Mouse (Mus musculus): ENCODE data around the gene Ppih. TPM values are rescaled to one million over a fixed set of nuclear protein-coding genes. Genes with fewer than 3 reads are reported as not detected.

Ppih gene
- polyA plus RNA-seq, 1 experiment from 2014 or later: 36.4 TPM

GRCm38 (mm10) chr4:119275226-119275625 is 45.1 kb downstream of the Ppih start:
- no peaks in the 10 kb centered on the region for H3K27me3 ChIP-seq (ENCODE audit: control insufficient read depth, insufficient read depth, low read depth, low read length)
- no peak overlapping the region for H3K4me2 ChIP-seq (ENCODE audit: low read length)
- no peak overlapping the region for H3K27ac ChIP-seq (ENCODE audit: low read length)
- 90% methylated on average over 2 of the region's 2 CpGs for WGBS
- no peak overlapping the region for H3K4me3 ChIP-seq (ENCODE audit: low read depth, low read length)
- H3K9me3 ChIP-seq (replicated peaks; ENCODE audit: control insufficient read depth, low read length, poor library complexity, severe bottlenecking): no peaks in the 10 kb centered on the region
- no peak overlapping the region for H3K9ac ChIP-seq (ENCODE audit: low read depth, low read length)
- no peaks in the 10 kb centered on the region for H3K4me1 ChIP-seq (ENCODE audit: control insufficient read depth, insufficient read depth, low read length)
- H3K36me3 ChIP-seq (ENCODE audit: control insufficient read depth, insufficient read depth, low read length): peaks cover 49% of the 10 kb centered on the region
- ATAC-seq: no peak

DNA sequence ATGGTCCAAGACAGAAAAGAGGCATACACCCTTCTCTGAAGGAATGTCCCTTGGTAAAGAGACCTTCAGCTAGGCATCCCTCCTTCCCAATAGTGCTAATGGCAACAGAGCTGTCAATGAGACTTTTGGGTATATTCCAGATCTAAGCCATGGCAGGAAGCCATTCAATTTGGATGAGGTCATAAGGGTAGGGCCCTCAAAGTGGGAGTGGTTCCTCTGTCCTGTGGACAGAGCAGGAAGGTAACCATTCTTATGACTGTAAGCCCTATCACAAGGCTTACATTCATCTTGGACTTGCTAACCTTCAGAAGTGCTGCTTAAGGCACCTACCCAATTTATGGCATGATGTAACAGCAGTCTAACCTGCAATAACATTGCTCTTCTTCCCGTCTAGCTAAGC is 45.7 kb downstream of the Ppih start:
- Histone ChIP-seq H3K4me1 (ENCODE audit: control insufficient read depth, insufficient read depth, low read length) (no peaks in the 10 kb centered on the region), H3K27ac (ENCODE audit: low read length) (no peak overlapping the region), H3K4me2 (ENCODE audit: low read length) (no peak overlapping the region), H3K4me3 (ENCODE audit: low read depth, low read length) (no peak overlapping the region), H3K9me3 (replicated peaks; ENCODE audit: control insufficient read depth, low read length, poor library complexity, severe bottlenecking) (no peaks in the 10 kb centered on the region), H3K36me3 (ENCODE audit: control insufficient read depth, insufficient read depth, low read length) (peaks cover 43% of the 10 kb centered on the region), H3K9ac (ENCODE audit: low read depth, low read length) (no peak overlapping the region), H3K27me3 (ENCODE audit: control insufficient read depth, insufficient read depth, low read depth, low read length) (no peaks in the 10 kb centered on the region)
- 90% methylated on average over 1 of the region's 1 CpGs for WGBS
- ATAC-seq: no peak

DNA sequence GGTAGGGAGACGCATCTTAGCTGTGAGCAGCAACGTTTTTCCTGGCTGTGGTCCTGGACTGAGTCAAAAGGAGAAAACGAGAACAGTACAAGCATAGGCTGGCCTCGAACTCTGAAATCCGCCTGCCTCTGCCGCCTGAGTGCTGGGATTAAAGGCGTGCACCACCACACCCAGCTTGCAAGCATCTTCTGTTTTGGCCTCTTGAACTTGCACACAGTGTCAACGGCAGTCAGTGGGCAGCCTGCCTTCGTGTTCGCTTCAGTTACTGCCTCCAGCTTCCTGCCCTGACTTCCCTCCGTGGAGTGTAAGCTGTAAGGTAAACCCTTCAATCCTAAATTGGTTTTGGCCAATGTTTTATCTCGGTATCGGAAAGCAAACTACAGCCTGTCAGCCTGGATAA is 53.7 kb downstream of the Ppih start:
- H3K4me2 ChIP-seq (ENCODE audit: low read length): no peak overlapping the region
- no peaks in the 10 kb centered on the region for H3K9me3 ChIP-seq (replicated peaks; ENCODE audit: control insufficient read depth, low read length, poor library complexity, severe bottlenecking)

GRCm38 (mm10) chr4:119263459-119263858 is 56.9 kb downstream of the Ppih start:
- H3K4me2 ChIP-seq (ENCODE audit: low read length): no peak overlapping the region
- no peaks in the 10 kb centered on the region for H3K27me3 ChIP-seq (ENCODE audit: control insufficient read depth, insufficient read depth, low read depth, low read length)
- H3K36me3 ChIP-seq (ENCODE audit: control insufficient read depth, insufficient read depth, low read length): no peaks in the 10 kb centered on the region
- ATAC-seq: no peak
- no peak overlapping the region for H3K9ac ChIP-seq (ENCODE audit: low read depth, low read length)
- no peaks in the 10 kb centered on the region for H3K9me3 ChIP-seq (replicated peaks; ENCODE audit: control insufficient read depth, low read length, poor library complexity, severe bottlenecking)
- no peaks in the 10 kb centered on the region for H3K4me1 ChIP-seq (ENCODE audit: control insufficient read depth, insufficient read depth, low read length)
- H3K27ac ChIP-seq (ENCODE audit: low read length): no peak overlapping the region
- no peak overlapping the region for H3K4me3 ChIP-seq (ENCODE audit: low read depth, low read length)
- WGBS: 71% methylated on average over 3 of the region's 3 CpGs

More for the DNA sequence above, 53.7 kb downstream of the Ppih start:
- WGBS: 77% methylated on average over 13 of the region's 13 CpGs
- H3K27ac ChIP-seq (ENCODE audit: low read length): no peak overlapping the region
- H3K27me3 ChIP-seq (ENCODE audit: control insufficient read depth, insufficient read depth, low read depth, low read length): no peaks in the 10 kb centered on the region
- no peaks in the 10 kb centered on the region for H3K4me1 ChIP-seq (ENCODE audit: control insufficient read depth, insufficient read depth, low read length)
- H3K4me3 ChIP-seq (ENCODE audit: low read depth, low read length): no peak overlapping the region
- no peak for ATAC-seq
- no peak overlapping the region for H3K9ac ChIP-seq (ENCODE audit: low read depth, low read length)
- peaks cover 10% of the 10 kb centered on the region for H3K36me3 ChIP-seq (ENCODE audit: control insufficient read depth, insufficient read depth, low read length)

DNA sequence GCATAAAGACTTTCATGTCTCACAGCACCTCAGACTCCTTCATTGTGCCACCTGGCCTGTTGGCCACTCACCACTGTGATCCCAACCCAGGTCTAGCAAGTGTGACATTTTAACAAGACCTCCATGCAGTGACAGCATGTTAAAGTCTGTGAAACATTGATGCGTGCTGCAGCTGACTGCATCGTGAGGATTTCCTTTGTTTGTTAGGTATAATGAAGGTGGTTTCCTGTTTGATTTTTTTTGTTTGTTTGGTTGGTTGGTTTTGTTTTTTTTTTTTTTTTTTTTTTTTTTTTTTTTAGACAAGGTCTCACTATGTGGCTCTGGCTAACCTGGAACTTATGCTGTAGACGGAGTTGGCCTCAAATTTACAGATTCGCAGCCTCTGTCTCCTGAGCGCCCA is 57.9 kb downstream of the Ppih start:
- Histone ChIP-seq H3K4me1 (ENCODE audit: control insufficient read depth, insufficient read depth, low read length) (no peaks in the 10 kb centered on the region), H3K27me3 (ENCODE audit: control insufficient read depth, insufficient read depth, low read depth, low read length) (no peaks in the 10 kb centered on the region), H3K9me3 (replicated peaks; ENCODE audit: control insufficient read depth, low read length, poor library complexity, severe bottlenecking) (no peaks in the 10 kb centered on the region), H3K4me2 (ENCODE audit: low read length) (no peak overlapping the region), H3K9ac (ENCODE audit: low read depth, low read length) (no peak overlapping the region), H3K27ac (ENCODE audit: low read length) (no peak overlapping the region), H3K4me3 (ENCODE audit: low read depth, low read length) (no peak overlapping the region), H3K36me3 (ENCODE audit: control insufficient read depth, insufficient read depth, low read length) (no peaks in the 10 kb centered on the region)
- ATAC-seq: no peak
- WGBS: 95% methylated on average over 5 of the region's 5 CpGs

- H3K27ac ChIP-seq (ENCODE audit: low read length): no peak overlapping the region
- WGBS: 59% methylated on average over 7 of the region's 7 CpGs
- no peaks in the 10 kb centered on the region for H3K9me3 ChIP-seq (replicated peaks; ENCODE audit: control insufficient read depth, low read length, poor library complexity, severe bottlenecking)
- H3K4me2 ChIP-seq (ENCODE audit: low read length): no peak overlapping the region
- H3K9ac ChIP-seq (ENCODE audit: low read depth, low read length): no peak overlapping the region
- no peaks in the 10 kb centered on the region for H3K27me3 ChIP-seq (ENCODE audit: control insufficient read depth, insufficient read depth, low read depth, low read length)
- ATAC-seq: no peak
- H3K36me3 ChIP-seq (ENCODE audit: control insufficient read depth, insufficient read depth, low read length): no peaks in the 10 kb centered on the region
- H3K4me3 ChIP-seq (ENCODE audit: low read depth, low read length): no peak overlapping the region
- H3K4me1 ChIP-seq (ENCODE audit: control insufficient read depth, insufficient read depth, low read length): no peaks in the 10 kb centered on the region
These were observed 59.1 kb downstream of the Ppih start for GRCm38 (mm10) chr4:119261087-119261713.

DNA sequence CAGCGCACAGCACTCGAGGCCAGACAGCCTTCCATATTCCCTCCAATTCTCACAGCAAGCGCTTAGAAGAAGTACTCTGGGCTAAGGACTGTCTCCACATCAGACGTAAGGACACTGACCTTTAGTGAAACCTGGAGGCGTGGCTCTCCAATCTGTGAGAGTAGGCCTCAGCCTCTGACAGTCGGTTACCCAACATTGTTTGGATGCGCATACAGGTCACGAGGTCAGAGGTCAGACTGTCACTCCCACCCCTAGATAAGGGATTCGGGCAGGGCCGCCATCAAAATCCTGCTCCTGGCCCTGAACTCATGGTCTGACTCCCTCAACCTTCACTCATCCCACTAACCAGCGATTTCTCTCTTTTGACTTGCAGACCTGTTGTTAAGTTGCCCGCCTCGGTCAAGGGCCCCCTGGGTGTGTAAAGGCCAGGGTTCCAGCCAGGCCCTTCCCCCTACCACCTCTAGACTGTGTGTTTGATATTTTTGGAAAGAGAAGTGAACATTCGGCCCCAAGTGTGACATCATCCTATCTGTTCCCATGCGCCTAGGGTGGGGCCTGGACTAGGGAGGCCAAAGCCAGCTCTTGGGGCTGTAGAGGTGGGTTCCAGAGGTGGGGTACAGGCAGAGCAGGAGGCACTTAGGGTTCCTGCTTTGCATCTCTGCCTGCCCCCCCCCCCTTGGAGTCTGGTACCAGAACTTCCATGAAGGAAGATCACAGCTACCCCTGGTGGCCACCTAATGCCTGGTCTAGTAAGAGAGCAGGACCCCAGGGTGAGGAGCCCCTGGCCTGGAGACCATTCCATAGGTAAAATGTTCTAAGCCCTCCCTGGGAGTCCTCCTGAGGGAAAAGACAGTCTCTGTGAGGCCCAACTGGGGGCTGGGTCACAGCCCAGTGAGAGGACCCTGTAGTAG is 60.7 kb downstream of the Ppih start:
- WGBS: 85% methylated on average over 15 of the region's 15 CpGs

GRCm38 (mm10) chr4:119257083-119257482 is 63.3 kb downstream of the Ppih start:
- no peaks in the 10 kb centered on the region for H3K27me3 ChIP-seq (ENCODE audit: control insufficient read depth, insufficient read depth, low read depth, low read length)
- no peak overlapping the region for H3K27ac ChIP-seq (ENCODE audit: low read length)
- H3K9ac ChIP-seq (ENCODE audit: low read depth, low read length): no peak overlapping the region
- no peaks in the 10 kb centered on the region for H3K36me3 ChIP-seq (ENCODE audit: control insufficient read depth, insufficient read depth, low read length)
- H3K4me2 ChIP-seq (ENCODE audit: low read length): no peak overlapping the region
- peaks cover 14% of the 10 kb centered on the region for H3K4me1 ChIP-seq (ENCODE audit: control insufficient read depth, insufficient read depth, low read length)
- no peaks in the 10 kb centered on the region for H3K9me3 ChIP-seq (replicated peaks; ENCODE audit: control insufficient read depth, low read length, poor library complexity, severe bottlenecking)
- WGBS: 92% methylated on average over 6 of the region's 6 CpGs
- no peak for ATAC-seq
- H3K4me3 ChIP-seq (ENCODE audit: low read depth, low read length): no peak overlapping the region

More for the DNA sequence above, 60.7 kb downstream of the Ppih start:
- H3K4me3 ChIP-seq (ENCODE audit: low read depth, low read length): no peak overlapping the region
- no peaks in the 10 kb centered on the region for H3K36me3 ChIP-seq (ENCODE audit: control insufficient read depth, insufficient read depth, low read length)
- H3K4me1 ChIP-seq (ENCODE audit: control insufficient read depth, insufficient read depth, low read length): peaks cover 5% of the 10 kb centered on the region; the same call in 1 of the 2 replicates
- no peaks in the 10 kb centered on the region for H3K27me3 ChIP-seq (ENCODE audit: control insufficient read depth, insufficient read depth, low read depth, low read length)
- no peak for ATAC-seq
- H3K9me3 ChIP-seq (replicated peaks; ENCODE audit: control insufficient read depth, low read length, poor library complexity, severe bottlenecking): no peaks in the 10 kb centered on the region
- H3K9ac ChIP-seq (ENCODE audit: low read depth, low read length): no peak overlapping the region
- no peak overlapping the region for H3K27ac ChIP-seq (ENCODE audit: low read length)
- no peak overlapping the region for H3K4me2 ChIP-seq (ENCODE audit: low read length)

GRCm38 (mm10) chr4:119255351-119255750 is 65.0 kb downstream of the Ppih start, which contains the start of gene Cldn19:
Gene Cldn19 (plus strand): TSS chr4:119255414.
- Histone ChIP-seq H3K4me2 (ENCODE audit: low read length) (no peak within 1 kb of the TSS), H3K27me3 (ENCODE audit: control insufficient read depth, insufficient read depth, low read depth, low read length) (no peaks in the 10 kb centered on the region), H3K36me3 (ENCODE audit: control insufficient read depth, insufficient read depth, low read length) (no peaks in the 10 kb centered on the region), H3K4me1 (ENCODE audit: control insufficient read depth, insufficient read depth, low read length) (peaks cover 14% of the 10 kb centered on the region), H3K9me3 (replicated peaks; ENCODE audit: control insufficient read depth, low read length, poor library complexity, severe bottlenecking) (no peaks in the 10 kb centered on the region), H3K27ac (ENCODE audit: low read length) (peak within 1 kb of the TSS; percentile 63), H3K4me3 (ENCODE audit: low read depth, low read length) (no peak within 1 kb of the TSS), H3K9ac (ENCODE audit: low read depth, low read length) (peak within 1 kb of the TSS; percentile 58)
- no peak for ATAC-seq
- 68% methylated on average over 12 of the region's 12 CpGs for WGBS

Data from midbrain, embryonic 16.5 days (tissue).